Mouse (Mus musculus): Measurements from ENCODE around the gene Tln1.

Gene Tln1

DNA sequence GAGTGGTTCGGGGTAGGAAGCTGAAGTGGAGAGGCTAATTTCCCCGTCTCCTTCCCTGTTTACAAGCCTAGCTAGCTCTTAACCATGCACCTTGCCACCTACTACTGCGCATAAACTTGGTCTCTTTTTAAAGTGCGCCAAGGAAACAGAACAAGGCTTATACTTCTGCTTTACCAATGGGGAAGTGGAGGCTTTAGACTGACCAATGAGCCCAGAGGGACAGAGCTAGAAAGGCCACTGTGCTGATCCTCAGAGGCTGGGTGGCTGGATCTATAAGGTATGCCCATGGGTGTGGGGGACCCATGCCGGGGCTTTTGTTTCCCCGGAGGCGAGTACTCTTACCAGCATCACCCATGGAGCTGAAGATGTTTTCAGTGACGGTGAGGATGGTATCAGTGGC is 15.3 kb downstream of the Tln1 start:
- no peak for DNase-seq (ENCODE audit: low read depth, low spot score)

- DNase-seq (ENCODE audit: low read depth, low spot score), result no peak
Measured at GRCm38 (mm10) chr4:43546375-43547047, 16.0 kb downstream of the Tln1 start.

DNA sequence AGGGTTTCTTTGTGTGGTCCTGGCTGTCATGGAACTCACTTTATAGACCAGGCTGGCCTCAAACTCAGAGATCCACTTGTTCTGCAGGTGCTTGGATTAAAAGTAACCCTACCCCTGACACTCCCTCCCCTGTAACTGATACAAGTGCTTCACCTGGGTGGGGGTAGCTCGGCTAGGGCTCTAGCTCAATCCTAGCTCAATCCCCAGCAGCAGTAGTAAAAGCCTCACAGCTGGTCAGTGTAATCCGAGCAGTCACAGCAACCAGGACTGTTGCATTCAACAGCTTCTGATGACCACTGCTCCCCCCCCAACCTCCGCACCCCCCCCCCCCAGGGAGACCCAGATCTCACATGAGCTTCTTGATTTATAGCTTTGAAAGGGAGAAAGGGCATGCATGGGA is 20.4 kb downstream of the Tln1 start:
- no peak for DNase-seq (ENCODE audit: low read depth, low spot score)

DNA sequence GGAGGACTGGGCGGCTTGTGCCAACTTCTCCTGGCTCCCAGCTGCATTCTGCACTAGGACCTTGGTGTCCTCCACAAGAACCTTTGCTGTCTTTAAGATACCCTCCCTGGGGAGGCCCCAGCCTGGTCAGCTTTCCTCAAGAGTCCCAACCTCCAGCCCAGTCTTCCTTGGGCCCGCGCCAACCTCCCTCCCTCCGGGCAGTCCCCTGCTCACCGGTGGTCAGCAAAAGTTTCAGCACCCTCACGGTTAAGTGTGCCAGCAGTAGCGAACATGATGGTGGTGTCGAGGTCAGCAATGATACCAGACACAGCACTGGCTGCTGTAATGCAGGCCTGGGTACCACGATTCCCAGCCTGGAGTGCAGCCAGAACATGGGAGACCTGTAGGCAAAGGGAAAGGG is 26.5 kb downstream of the Tln1 start:
- DNase-seq (ENCODE audit: low read depth, low spot score), result no peak

DNA sequence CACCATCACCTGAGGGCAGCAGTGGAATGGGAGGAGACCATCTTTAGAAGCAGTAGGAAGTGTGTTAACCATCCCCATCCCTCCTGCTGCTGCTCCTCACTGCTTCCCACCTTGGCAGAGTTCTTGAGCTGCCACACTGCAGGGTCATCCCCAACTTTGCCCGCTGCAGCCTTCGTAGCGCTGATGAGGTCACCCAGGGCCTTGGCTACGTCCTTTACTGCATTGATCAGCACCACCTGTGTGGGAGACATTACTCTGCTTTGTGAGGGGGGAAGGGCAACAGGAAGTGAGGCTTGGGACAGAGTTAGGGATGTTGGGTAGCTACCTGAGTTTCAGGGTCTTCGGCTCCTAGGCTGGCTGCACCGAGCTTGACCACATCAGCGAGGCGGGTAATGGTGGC is 26.9 kb downstream of the Tln1 start:
- DNase-seq (ENCODE audit: low read depth, low spot score), result no peak

- DNase-seq (ENCODE audit: low read depth, low spot score), result no peak
Measured at GRCm38 (mm10) chr4:43533270-43533669, 29.2 kb downstream of the Tln1 start.

- DNase-seq (ENCODE audit: low read depth, low spot score), result peak; percentile 69
Measured at GRCm38 (mm10) chr4:43530581-43530980, 31.9 kb downstream of the Tln1 start.

- no peak for DNase-seq (ENCODE audit: low read depth, low spot score)
Measured at GRCm38 (mm10) chr4:43530081-43530501, 32.4 kb downstream of the Tln1 start.

DNA sequence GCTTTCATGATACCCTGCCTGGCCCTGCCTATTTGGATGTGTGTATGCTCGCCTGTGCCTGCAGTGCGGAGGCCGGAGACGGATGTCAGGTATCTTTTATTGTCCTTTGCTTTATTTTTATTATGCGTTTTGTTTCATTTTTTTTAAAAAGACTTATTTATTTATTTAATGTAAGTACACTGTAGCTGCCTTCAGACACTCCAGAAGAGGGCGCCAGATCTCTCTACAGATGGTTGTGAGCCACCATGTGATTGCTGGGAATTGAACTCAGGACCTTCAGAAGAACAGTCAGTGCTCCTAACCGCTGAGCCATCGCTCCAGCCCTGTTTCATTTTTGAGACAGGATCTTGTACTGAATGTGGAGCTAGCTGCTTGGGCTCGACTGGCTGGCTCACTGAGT is 34.0 kb downstream of the Tln1 start:
- DNase-seq (ENCODE audit: low read depth, low spot score), result no peak

GRCm38 (mm10) chr4:43527880-43528279 is 34.6 kb downstream of the Tln1 start:
- no peak for DNase-seq (ENCODE audit: low read depth, low spot score)

DNA sequence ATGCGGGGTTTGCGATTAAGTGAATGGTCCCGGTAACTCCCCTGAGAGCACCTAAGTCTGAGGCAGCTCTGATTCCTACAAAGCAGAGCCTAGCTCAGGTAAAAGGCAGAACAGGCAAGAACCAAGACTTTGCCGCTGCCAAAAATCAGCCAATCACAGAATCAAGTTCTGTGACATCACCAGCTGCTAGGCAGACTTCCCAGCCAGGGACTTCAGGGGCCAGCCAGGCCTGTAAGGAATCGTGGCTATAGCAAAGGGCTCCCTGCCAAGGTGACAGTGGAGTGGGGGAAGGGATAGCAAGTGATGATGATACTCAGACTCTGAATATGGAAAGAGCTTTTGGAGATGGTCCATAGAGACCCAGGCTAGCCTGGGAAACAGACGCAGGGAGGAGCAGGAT is 42.5 kb downstream of the Tln1 start:
- DNase-seq (ENCODE audit: low read depth, low spot score), result no peak

DNA sequence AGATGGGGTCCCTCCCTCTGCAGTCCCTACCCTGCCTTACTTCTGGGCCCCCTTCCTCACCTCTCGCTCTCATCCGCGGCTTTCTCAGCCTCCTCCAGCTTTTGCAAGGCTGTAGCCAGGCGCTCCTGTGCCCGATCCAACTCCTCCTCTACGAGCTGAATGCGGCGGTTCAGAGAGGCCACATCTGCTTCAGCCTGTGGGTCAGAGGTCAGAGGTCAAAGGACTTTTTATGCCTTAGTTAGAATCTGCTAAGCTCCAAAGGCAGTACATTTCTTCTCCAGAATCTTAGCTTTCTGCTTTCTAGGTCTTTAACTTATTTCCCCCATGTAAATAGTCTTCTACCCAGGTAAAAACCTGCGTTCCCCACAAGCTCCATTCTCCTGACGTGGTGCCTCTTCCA is 42.9 kb downstream of the Tln1 start:
- DNase-seq (ENCODE audit: low read depth, low spot score), result no peak

DNA sequence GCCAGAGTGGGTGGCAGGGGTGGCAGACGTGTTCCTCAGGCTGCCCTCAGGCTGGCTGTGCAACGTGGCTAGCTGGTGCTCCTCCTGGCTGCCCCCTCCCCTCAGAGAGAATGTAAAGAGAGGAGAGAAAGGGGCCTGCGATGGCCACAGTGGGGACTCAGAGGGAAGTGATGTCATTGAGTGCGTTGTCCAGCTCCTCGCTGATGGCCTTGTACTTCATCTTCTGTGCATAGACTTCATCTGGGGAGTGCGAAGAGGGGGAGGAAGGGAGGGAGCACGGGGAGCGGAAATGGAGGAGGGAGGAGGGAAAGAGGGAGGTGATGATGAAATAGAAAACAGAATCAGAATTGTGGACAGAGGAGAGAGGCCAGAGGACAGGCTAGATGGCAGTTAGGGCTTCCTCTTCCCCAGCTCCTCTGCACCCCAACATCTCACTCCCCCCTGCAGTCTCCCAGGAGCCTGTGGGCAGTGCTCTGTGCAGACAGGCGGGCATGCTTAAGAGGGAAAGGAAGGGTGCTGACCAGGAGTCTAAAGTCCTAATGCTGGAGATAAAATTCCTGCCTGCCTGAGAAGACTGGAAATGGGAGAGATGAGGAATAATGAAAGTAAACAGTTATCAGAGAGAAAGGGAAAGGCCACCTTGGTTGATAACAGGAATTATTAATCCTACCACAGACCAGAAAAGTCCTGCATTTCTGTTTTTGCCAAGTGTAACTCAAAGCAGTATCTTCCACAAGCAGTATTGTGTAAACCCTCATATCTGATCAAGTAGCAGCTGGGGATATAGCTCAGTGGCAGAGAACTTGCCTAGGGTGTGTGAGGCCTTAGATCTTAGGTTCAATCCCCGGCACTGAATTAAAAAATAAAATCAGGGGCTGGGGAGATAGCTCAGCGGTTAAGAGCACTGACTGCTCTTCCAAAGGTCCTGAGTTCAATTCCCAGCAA is 46.5 kb downstream of the Tln1 start:
- no peak for DNase-seq (ENCODE audit: low read depth, low spot score)

DNA sequence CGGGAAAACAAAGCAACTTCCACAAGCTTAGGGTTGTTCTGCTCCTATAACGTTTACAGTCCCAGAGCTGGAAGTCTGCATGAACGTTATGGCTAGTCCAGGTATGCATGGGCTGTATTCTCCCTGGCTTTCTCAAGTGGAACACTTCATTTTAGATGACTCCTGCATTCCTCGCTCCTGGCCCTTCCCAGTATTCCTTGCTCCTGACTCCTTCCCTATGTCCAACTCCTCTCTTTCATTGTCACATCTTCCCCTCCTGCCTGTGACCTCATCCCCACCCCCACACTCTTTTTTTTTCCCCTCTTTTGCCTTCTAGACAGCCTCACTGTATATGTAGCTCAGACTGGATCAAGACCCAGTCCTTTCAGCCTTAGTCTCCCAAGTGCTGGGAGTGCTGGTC is 48.7 kb downstream of the Tln1 start:
- DNase-seq (ENCODE audit: low read depth, low spot score), result no peak

- no peak for DNase-seq (ENCODE audit: low read depth, low spot score)
Measured at GRCm38 (mm10) chr4:43513300-43513699, 49.2 kb downstream of the Tln1 start.

- DNase-seq (ENCODE audit: low read depth, low spot score), result no peak
Measured at GRCm38 (mm10) chr4:43512653-43513052, 49.8 kb downstream of the Tln1 start.

GRCm38 (mm10) chr4:43511675-43512454 is 50.6 kb downstream of the Tln1 start:
- DNase-seq (ENCODE audit: low read depth, low spot score), result no peak

DNA sequence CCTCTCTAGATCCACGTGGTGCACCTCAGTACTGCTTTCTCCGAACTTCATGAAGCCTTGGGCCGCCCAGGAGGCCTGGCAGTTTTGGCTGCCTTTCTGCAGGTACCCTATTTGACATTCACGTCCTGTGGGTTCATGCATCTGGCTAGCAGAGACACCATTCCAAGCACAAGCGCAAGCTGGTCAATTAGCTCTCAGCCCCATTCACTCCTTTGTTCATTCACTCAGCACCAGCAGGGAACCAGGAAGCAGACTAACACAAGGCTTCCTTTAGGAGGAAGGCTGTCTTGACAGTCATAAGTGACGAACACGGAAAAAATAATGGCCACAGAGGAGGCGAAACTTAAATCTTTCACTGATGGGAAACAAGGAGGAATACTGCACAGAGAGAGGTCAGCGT is 53.4 kb downstream of the Tln1 start:
- no peak for DNase-seq (ENCODE audit: low read depth, low spot score)

GRCm38 (mm10) chr4:43508666-43508997 is 53.9 kb downstream of the Tln1 start:
- DNase-seq (ENCODE audit: low read depth, low spot score), result no peak

GRCm38 (mm10) chr4:43507938-43508665 is 54.4 kb downstream of the Tln1 start:
- DNase-seq (ENCODE audit: low read depth, low spot score), result no peak

- no peak for DNase-seq (ENCODE audit: low read depth, low spot score)
Measured at GRCm38 (mm10) chr4:43506536-43507185, 55.8 kb downstream of the Tln1 start, which contains the start of gene Car9. Car9 (plus strand) TSS chr4:43506966.

Measured in c-Kit-negative CD71-positive TER-119-positive erythroid progenitor cells, embryonic 14.5 days (primary cell).